Mouse (Mus musculus): ENCODE data around the gene Spata17.
A peak's percentile ranks its signal among the peaks of the same experiment; 100 is the strongest.

The Spata17 gene

GRCm38 (mm10) chr1:187086027-187086426 is 129.2 kb downstream of the Spata17 start:
- no peak for DNase-seq (ENCODE audit: low read depth, low spot score)

- DNase-seq (ENCODE audit: low read depth, low spot score) = no peak
These were observed 137.9 kb downstream of the Spata17 start for GRCm38 (mm10) chr1:187077352-187077751.

GRCm38 (mm10) chr1:187077043-187077334 is 138.3 kb downstream of the Spata17 start:
- no peak for DNase-seq (ENCODE audit: low read depth, low spot score)

- DNase-seq (ENCODE audit: low read depth, low spot score) = no peak
These were observed 138.8 kb downstream of the Spata17 start for GRCm38 (mm10) chr1:187076198-187077042.

- DNase-seq (ENCODE audit: low read depth, low spot score) = no peak
These were observed 155.4 kb downstream of the Spata17 start for GRCm38 (mm10) chr1:187059874-187060273.

- DNase-seq (ENCODE audit: low read depth, low spot score) = no peak
These were observed 160.9 kb downstream of the Spata17 start for GRCm38 (mm10) chr1:187054333-187054732.

GRCm38 (mm10) chr1:187053862-187054261 is 161.4 kb downstream of the Spata17 start:
- DNase-seq (ENCODE audit: low read depth, low spot score) = no peak

- no peak for DNase-seq (ENCODE audit: low read depth, low spot score)
These were observed 162.7 kb downstream of the Spata17 start for GRCm38 (mm10) chr1:187052532-187052931.

GRCm38 (mm10) chr1:187051296-187051695 is 164.0 kb downstream of the Spata17 start:
- no peak for DNase-seq (ENCODE audit: low read depth, low spot score)

- DNase-seq (ENCODE audit: low read depth, low spot score) = no peak
These were observed 166.5 kb downstream of the Spata17 start for GRCm38 (mm10) chr1:187048681-187049288.

- DNase-seq (ENCODE audit: low read depth, low spot score) = no peak
These were observed 170.5 kb downstream of the Spata17 start for GRCm38 (mm10) chr1:187044726-187045125.

- DNase-seq (ENCODE audit: low read depth, low spot score) = no peak
These were observed 175.5 kb downstream of the Spata17 start for GRCm38 (mm10) chr1:187039801-187040200.

- no peak for DNase-seq (ENCODE audit: low read depth, low spot score)
These were observed 179.5 kb downstream of the Spata17 start for GRCm38 (mm10) chr1:187035785-187036184.

- peak; percentile 24 for DNase-seq (ENCODE audit: low read depth, low spot score)
These were observed 183.5 kb downstream of the Spata17 start for GRCm38 (mm10) chr1:187031796-187032195.

GRCm38 (mm10) chr1:187028841-187029240 is 186.4 kb downstream of the Spata17 start:
- no peak for DNase-seq (ENCODE audit: low read depth, low spot score)

GRCm38 (mm10) chr1:187020011-187020410 is 195.3 kb downstream of the Spata17 start:
- no peak for DNase-seq (ENCODE audit: low read depth, low spot score)

GRCm38 (mm10) chr1:187016116-187016515 is 199.1 kb downstream of the Spata17 start:
- no peak for DNase-seq (ENCODE audit: low read depth, low spot score)

GRCm38 (mm10) chr1:187015673-187016072 is 199.6 kb downstream of the Spata17 start:
- no peak for DNase-seq (ENCODE audit: low read depth, low spot score)

GRCm38 (mm10) chr1:187014141-187014540 is 201.1 kb downstream of the Spata17 start:
- no peak for DNase-seq (ENCODE audit: low read depth, low spot score)

- DNase-seq (ENCODE audit: low read depth, low spot score) = no peak
These were observed 203.7 kb downstream of the Spata17 start for GRCm38 (mm10) chr1:187011601-187012000.

GRCm38 (mm10) chr1:187010071-187010470 is 205.2 kb downstream of the Spata17 start:
- no peak for DNase-seq (ENCODE audit: low read depth, low spot score)

- no peak for DNase-seq (ENCODE audit: low read depth, low spot score)
These were observed 207.0 kb downstream of the Spata17 start for GRCm38 (mm10) chr1:187008236-187008635.

GRCm38 (mm10) chr1:187006227-187006925 is 208.9 kb downstream of the Spata17 start:
- DNase-seq (ENCODE audit: low read depth, low spot score) = no peak
